Mouse (Mus musculus): ENCODE data around the gene Olfr1393. TPM values are rescaled to one million over a fixed set of nuclear protein-coding genes. Genes with fewer than 3 reads are reported as not detected.

Gene Olfr1393
- total and polyA plus RNA-seq, 2 experiments from 2014 or later: 0.10 TPM; not detected in 1

DNA sequence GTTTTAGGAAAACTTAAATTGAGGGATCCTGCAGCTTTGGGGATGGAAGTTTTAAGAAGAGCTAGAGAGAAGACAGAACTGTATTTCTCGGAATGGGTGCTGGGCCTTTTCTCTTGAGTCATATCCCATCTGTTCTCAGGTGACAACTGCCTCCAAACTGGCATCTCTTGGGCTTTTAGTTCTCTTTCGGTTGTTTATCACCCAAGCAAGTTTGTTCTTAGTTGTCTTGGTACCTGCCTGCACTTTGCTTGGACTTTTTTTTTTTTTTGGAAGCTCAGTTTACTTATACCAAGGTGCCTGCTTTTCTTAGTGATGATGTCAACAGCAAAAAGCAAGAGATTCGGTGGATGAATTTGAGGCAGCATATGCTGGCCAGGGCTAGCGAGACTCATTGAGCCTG is 31.6 kb upstream of the Olfr1393 start:
- DNase-seq (ENCODE audit: low spot score) (no peak), ATAC-seq (no peak)
- no peaks in the 10 kb centered on the region for H3K36me3 ChIP-seq (ENCODE audit: insufficient read depth, low read length)
- H3K4me3 ChIP-seq (ENCODE audit: low read length): no peak overlapping the region
- H3K9ac ChIP-seq (replicated peaks; ENCODE audit: low read length): no peak overlapping the region
- H3K9me3 ChIP-seq (ENCODE audit: low read length): no peaks in the 10 kb centered on the region
- H3K4me1 ChIP-seq (ENCODE audit: insufficient read depth, low read length): peaks cover 13% of the 10 kb centered on the region; the same call in 1 of the 2 replicates
- WGBS: 87% methylated on average over 4 of the region's 4 CpGs
- no peak overlapping the region for H3K4me2 ChIP-seq (ENCODE audit: low read depth, low read length)
- H3K27me3 ChIP-seq (ENCODE audit: insufficient read depth, low read length): no peaks in the 10 kb centered on the region
- TF ChIP-seq CTCF (IDR thresholded peaks at IDR 0.05; ENCODE audit: low read depth): no peak
- H3K27ac ChIP-seq: no peak overlapping the region

DNA sequence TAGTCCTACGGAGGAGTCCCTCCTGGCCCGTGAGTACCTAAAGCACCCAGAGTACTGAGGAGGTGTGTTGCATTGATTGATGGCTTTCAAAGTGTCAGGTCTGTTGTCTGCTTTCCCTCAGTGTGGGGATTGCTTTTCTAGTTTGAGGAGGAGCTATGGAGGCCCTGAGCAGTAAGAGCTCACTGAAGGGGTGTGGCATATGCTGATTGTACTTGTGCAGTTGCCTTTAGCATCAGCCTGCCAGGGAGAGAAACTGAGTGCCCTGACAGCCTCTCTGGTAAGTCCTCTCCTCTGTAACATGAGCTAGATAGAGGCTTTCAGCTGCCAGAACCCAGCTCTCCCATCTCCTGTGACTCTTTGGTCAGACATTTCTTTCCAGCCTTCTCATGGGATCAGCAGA is 30.8 kb upstream of the Olfr1393 start:
- WGBS: 68% methylated on average over 2 of the region's 2 CpGs
- H3K9ac ChIP-seq (replicated peaks; ENCODE audit: low read length): no peak overlapping the region
- no peaks in the 10 kb centered on the region for H3K9me3 ChIP-seq (ENCODE audit: low read length)
- no peak overlapping the region for H3K4me2 ChIP-seq (ENCODE audit: low read depth, low read length)
- ATAC-seq: no peak
- H3K4me3 ChIP-seq (ENCODE audit: low read length): no peak overlapping the region
- no peaks in the 10 kb centered on the region for H3K36me3 ChIP-seq (ENCODE audit: insufficient read depth, low read length)
- no peak for DNase-seq (ENCODE audit: low spot score)
- no peak overlapping the region for H3K27ac ChIP-seq
- no peak for TF ChIP-seq CTCF (IDR thresholded peaks at IDR 0.05; ENCODE audit: low read depth)
- H3K27me3 ChIP-seq (ENCODE audit: insufficient read depth, low read length): no peaks in the 10 kb centered on the region
- peaks cover 13% of the 10 kb centered on the region; the same call in 1 of the 2 replicates for H3K4me1 ChIP-seq (ENCODE audit: insufficient read depth, low read length)

DNA sequence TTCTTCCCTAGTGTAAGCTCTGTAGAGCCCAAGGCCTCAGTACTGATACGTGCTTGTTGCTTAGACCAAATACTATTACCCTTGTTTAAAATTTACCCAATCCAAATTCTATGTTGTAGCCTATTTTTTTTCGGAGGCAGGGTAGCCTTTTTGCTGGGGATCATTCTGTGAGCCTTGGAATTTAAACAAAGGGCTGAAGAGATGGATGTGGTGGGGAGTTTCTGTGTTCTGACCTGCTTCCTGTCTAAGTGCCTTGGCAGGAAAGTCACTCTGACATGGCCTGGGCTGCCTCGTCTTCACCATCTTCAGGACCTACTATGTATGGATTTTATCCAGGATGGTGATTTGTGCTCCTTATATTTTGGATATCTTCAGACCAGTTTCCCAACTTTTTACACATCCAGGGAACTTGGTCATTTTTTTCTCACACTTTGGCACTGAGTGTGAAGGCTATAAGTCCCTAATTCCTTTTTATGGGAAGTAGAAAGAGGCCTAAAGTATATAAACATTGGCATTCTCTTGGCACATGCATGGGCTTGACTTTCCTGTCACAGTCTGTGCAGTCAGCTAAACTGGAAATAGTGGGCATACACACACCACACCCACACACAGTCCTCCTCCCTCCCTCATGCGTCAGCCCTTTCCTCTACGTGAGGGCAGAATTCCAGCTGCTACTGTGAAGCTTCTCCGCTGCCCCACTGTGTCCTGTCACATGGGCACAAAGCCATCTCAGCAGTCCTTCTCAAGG is 29.7 kb upstream of the Olfr1393 start:
- H3K4me3 ChIP-seq (ENCODE audit: low read length): no peak overlapping the region
- H3K36me3 ChIP-seq (ENCODE audit: insufficient read depth, low read length): no peaks in the 10 kb centered on the region
- H3K9ac ChIP-seq (replicated peaks; ENCODE audit: low read length): no peak overlapping the region
- ATAC-seq (no peak), DNase-seq (ENCODE audit: low spot score) (no peak)
- no peaks in the 10 kb centered on the region for H3K9me3 ChIP-seq (ENCODE audit: low read length)
- no peak overlapping the region for H3K27ac ChIP-seq
- no peak overlapping the region for H3K4me2 ChIP-seq (ENCODE audit: low read depth, low read length)
- no peaks in the 10 kb centered on the region for H3K27me3 ChIP-seq (ENCODE audit: insufficient read depth, low read length)
- WGBS: 42% methylated on average over 6 of the region's 6 CpGs
- H3K4me1 ChIP-seq (ENCODE audit: insufficient read depth, low read length): peaks cover 13% of the 10 kb centered on the region; the same call in 1 of the 2 replicates
- no peak for TF ChIP-seq CTCF (IDR thresholded peaks at IDR 0.05; ENCODE audit: low read depth)

DNA sequence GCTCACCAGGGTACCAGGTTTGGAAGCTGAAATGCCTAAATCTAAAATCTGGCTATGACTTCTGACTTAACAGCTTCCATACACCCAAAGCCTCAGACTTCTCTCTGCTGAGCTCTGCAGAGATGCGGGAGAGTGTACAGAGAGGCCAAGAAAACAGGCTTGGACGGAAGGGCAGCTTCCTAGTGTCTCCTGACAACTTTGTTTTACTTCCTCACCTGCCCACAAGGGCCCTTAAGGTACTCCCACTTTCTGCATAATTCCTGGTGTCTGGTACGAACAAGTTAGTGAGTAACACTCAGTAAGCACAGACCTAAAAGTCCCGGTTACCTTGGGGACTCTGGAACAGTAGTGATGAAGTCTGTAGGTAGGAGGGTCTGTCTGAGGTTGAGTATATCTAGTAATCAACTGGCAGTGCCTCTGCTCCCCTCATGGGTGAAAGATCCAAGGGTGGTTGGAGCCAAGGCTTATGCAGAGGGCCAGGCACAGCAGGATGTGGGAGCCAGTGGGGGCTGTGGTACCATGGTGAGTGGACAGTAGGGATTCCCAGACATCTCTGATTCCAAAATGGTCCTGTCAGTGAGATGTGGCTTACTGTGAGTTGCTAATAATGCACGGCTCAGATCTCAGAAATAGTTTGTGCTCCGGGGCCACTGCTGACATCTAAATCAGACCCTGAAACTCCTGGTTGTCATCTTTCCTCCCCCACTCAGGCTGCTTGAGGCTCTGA is 29.0 kb upstream of the Olfr1393 start:
- no peak overlapping the region; the same call in 1 of the 2 replicates for H3K27ac ChIP-seq
- H3K4me3 ChIP-seq (ENCODE audit: low read length): no peak overlapping the region
- TF ChIP-seq CTCF (IDR thresholded peaks at IDR 0.05; ENCODE audit: low read depth): no peak
- H3K4me1 ChIP-seq (ENCODE audit: insufficient read depth, low read length): peaks cover 13% of the 10 kb centered on the region; the same call in 1 of the 2 replicates
- 0 out of 2 replicates have a peak, but pooled peaks cover 3% of the 10 kb centered on the region for H3K36me3 ChIP-seq (ENCODE audit: insufficient read depth, low read length)
- no peak for DNase-seq (ENCODE audit: low spot score)
- no peak for ATAC-seq
- no peaks in the 10 kb centered on the region for H3K27me3 ChIP-seq (ENCODE audit: insufficient read depth, low read length)
- 63% methylated on average over 6 of the region's 6 CpGs for WGBS
- H3K9ac ChIP-seq (replicated peaks; ENCODE audit: low read length): no peak overlapping the region
- no peak overlapping the region for H3K4me2 ChIP-seq (ENCODE audit: low read depth, low read length)
- H3K9me3 ChIP-seq (ENCODE audit: low read length): no peaks in the 10 kb centered on the region

DNA sequence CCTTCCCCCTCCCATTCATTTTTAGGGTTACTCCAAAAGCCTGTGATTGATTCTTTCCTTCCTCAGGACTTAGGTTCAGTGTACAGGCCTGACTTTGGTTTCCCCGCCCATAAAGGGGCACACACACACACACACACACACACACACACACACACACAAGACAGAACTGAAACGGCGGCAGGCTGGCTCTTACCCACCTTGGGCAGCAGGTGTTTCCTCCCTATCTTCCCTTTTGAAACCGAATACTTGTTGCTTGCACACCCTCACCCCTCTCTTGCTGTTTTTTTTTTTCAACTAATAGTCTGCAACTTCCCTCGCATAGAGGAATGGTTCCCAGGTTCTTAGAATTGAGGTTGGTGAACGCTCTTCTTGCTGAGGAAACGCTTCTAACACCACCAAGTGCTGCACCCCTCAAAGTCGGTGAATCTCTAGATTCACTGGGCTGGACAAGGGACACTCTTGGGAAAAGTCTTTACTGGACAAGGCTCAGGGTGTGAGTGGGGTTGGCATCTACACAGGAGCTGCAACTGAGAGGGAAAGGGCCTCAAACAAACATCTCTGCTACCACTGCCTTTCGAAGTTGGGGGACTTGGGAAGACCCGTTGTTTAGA is 28.2 kb upstream of the Olfr1393 start:
- no peak for TF ChIP-seq CTCF (IDR thresholded peaks at IDR 0.05; ENCODE audit: low read depth)
- Histone ChIP-seq H3K27me3 (ENCODE audit: insufficient read depth, low read length) (no peaks in the 10 kb centered on the region), H3K27ac (peak overlapping the region; percentile 79), H3K9me3 (ENCODE audit: low read length) (no peaks in the 10 kb centered on the region), H3K4me3 (ENCODE audit: low read length) (peak overlapping the region; percentile 50), H3K36me3 (ENCODE audit: insufficient read depth, low read length) (peaks cover 4% of the 10 kb centered on the region; the same call in 1 of the 2 replicates), H3K4me1 (ENCODE audit: insufficient read depth, low read length) (peaks cover 11% of the 10 kb centered on the region; the same call in 1 of the 2 replicates), H3K9ac (replicated peaks; ENCODE audit: low read length) (peak overlapping the region; percentile 57), H3K4me2 (ENCODE audit: low read depth, low read length) (peak overlapping the region; percentile 66)
- WGBS: 27% methylated on average over 10 of the region's 10 CpGs
- peak; percentile 11; the same call in 1 of the 2 replicates for ATAC-seq
- DNase-seq (ENCODE audit: low spot score): no peak
